Mouse (Mus musculus): Measurements from ENCODE around the gene Sorcs2. TPM values are rescaled to one million over a fixed set of nuclear protein-coding genes. Genes with fewer than 3 reads are reported as not detected.

Sorcs2 gene
- total and polyA plus RNA-seq, 3 experiments = 0.42 to 1.6 (median 0.46) TPM

GRCm38 (mm10) chr5:36440741-36441140 lies 42.8 kb upstream of the Sorcs2 start:
- in situ Hi-C loops (cut with MboI; ENCODE audit: low pct_ligation_motif_present, low pct_unique_long_range_greater_than_20kb, low sequenced_read_pairs) = no loop called here
- Histone ChIP-seq H3K27me3 (replicated peaks) (peaks cover 91% of the 10 kb centered on the region), H3K4me2 (ENCODE audit: insufficient read depth, low read depth, poor library complexity, severe bottlenecking) (no peak overlapping the region), H3K79me2 (replicated peaks; ENCODE audit: control insufficient read depth, extremely low read depth, insufficient read depth, poor library complexity, severe bottlenecking) (no peaks in the 10 kb centered on the region), H3K27ac (ENCODE audit: insufficient read depth, low read depth) (no peak overlapping the region), H3K4me3 (replicated peaks in 1 of 3; ENCODE audit: low read depth in 2 of 3, low read length in 2 of 3, poor library complexity in 1 of 3) (no peak overlapping the region), H3K9ac (ENCODE audit: insufficient read depth, low read depth) (no peak overlapping the region), H3K36me3 (replicated peaks in 1 of 2; ENCODE audit: control insufficient read depth in 1 of 2, insufficient read depth in 1 of 2, low read length in 1 of 2) (no peaks in the 10 kb centered on the region), H3K4me1 (ENCODE audit: control insufficient read depth in 1 of 2, insufficient read depth in 2 of 2) (no peaks in the 10 kb centered on the region), H3K9me3 (replicated peaks; ENCODE audit: low read length) (peaks cover 6% of the 10 kb centered on the region)
- DNase-seq (ENCODE audit: extremely low read depth) = no peak
- dilution Hi-C loops (cut with MboI; ENCODE audit: extremely low pct_ligation_motif_present, extremely low pct_unique_long_range_greater_than_20kb, low sequenced_read_pairs) = no loop called here
- TF ChIP-seq E2F4 (IDR thresholded peaks at IDR 0.05; ENCODE audit: insufficient replicate concordance, low read depth, low read length) (no peak), NRF1 (IDR thresholded peaks at IDR 0.05; ENCODE audit: low read depth, low read length) (no peak), USF2 (conservative IDR thresholded peaks at IDR 0.05; ENCODE audit: low read depth, low read length) (no peak), POLR2AphosphoS2 (IDR thresholded peaks at IDR 0.05; ENCODE audit: low read depth, low read length) (no peak), RAD21 (IDR thresholded peaks at IDR 0.05; ENCODE audit: low read depth, low read length) (no peak)

GRCm38 (mm10) chr5:36436858-36437257 lies 38.9 kb upstream of the Sorcs2 start:
- Histone ChIP-seq H3K27ac (ENCODE audit: insufficient read depth, low read depth) (no peak overlapping the region), H3K9ac (ENCODE audit: insufficient read depth, low read depth) (no peak overlapping the region), H3K9me3 (replicated peaks; ENCODE audit: low read length) (peaks cover 6% of the 10 kb centered on the region), H3K36me3 (replicated peaks in 1 of 2; ENCODE audit: control insufficient read depth in 1 of 2, insufficient read depth in 1 of 2, low read length in 1 of 2) (no peaks in the 10 kb centered on the region), H3K4me1 (ENCODE audit: control insufficient read depth in 1 of 2, insufficient read depth in 2 of 2) (peaks cover 0 to 7% of the 10 kb centered on the region in 2 experiments; a peak in 1 of 4 replicates), H3K4me2 (ENCODE audit: insufficient read depth, low read depth, poor library complexity, severe bottlenecking) (no peak overlapping the region), H3K27me3 (replicated peaks) (peaks cover 90% of the 10 kb centered on the region), H3K4me3 (replicated peaks in 1 of 3; ENCODE audit: low read depth in 2 of 3, low read length in 2 of 3, poor library complexity in 1 of 3) (no peak overlapping the region), H3K79me2 (replicated peaks; ENCODE audit: control insufficient read depth, extremely low read depth, insufficient read depth, poor library complexity, severe bottlenecking) (no peaks in the 10 kb centered on the region)
- dilution Hi-C loops (cut with MboI; ENCODE audit: extremely low pct_ligation_motif_present, extremely low pct_unique_long_range_greater_than_20kb, low sequenced_read_pairs) = no loop called here
- TF ChIP-seq SIN3A (IDR thresholded peaks at IDR 0.05; ENCODE audit: low read length) (no peak), USF2 (conservative IDR thresholded peaks at IDR 0.05; ENCODE audit: low read depth, low read length) (no peak), E2F4 (IDR thresholded peaks at IDR 0.05; ENCODE audit: insufficient replicate concordance, low read depth, low read length) (no peak), ZC3H11A (IDR thresholded peaks at IDR 0.05; ENCODE audit: low read depth, low read length) (no peak), MAX (IDR thresholded peaks at IDR 0.05; ENCODE audit: low read length) (no peak), TBP (conservative IDR thresholded peaks at IDR 0.05; ENCODE audit: low read depth, low read length) (no peak), RCOR1 (conservative IDR thresholded peaks at IDR 0.05; ENCODE audit: low read depth, low read length) (no peak), TCF12 (IDR thresholded peaks at IDR 0.05; ENCODE audit: low read depth, low read length) (no peak), KAT2A (IDR thresholded peaks at IDR 0.05; ENCODE audit: insufficient replicate concordance, low read length) (no peak), PAX5 (IDR thresholded peaks at IDR 0.05; ENCODE audit: low read length) (no peak), ETS1 (conservative IDR thresholded peaks at IDR 0.05; ENCODE audit: low read depth, low read length) (no peak), GABPA (IDR thresholded peaks at IDR 0.05; ENCODE audit: insufficient replicate concordance, low read depth, low read length) (no peak), SMC3 (IDR thresholded peaks at IDR 0.05; ENCODE audit: low read depth, low read length) (no peak), ZKSCAN1 (IDR thresholded peaks at IDR 0.05; ENCODE audit: borderline replicate concordance, low read depth, low read length) (no peak), MXI1 (IDR thresholded peaks at IDR 0.05; ENCODE audit: low read depth, low read length) (no peak), POLR2AphosphoS2 (IDR thresholded peaks at IDR 0.05; ENCODE audit: low read depth, low read length) (no peak), RAD21 (IDR thresholded peaks at IDR 0.05; ENCODE audit: low read depth, low read length) (no peak), ZMIZ1 (IDR thresholded peaks at IDR 0.05; ENCODE audit: low read depth, low read length) (no peak)
- in situ Hi-C loops (cut with MboI; ENCODE audit: low pct_ligation_motif_present, low pct_unique_long_range_greater_than_20kb, low sequenced_read_pairs) = no loop called here
- DNase-seq (ENCODE audit: extremely low read depth) = no peak

All from CH12.LX (cell line).